Mouse (Mus musculus): ENCODE measurements around the gene Mmd. TPM values are rescaled to one million over a fixed set of nuclear protein-coding genes. Genes with fewer than 3 reads are reported as not detected.

The Mmd gene
- polyA plus RNA-seq, 1 experiment from 2014 or later: 21.3 TPM

- 39% methylated on average over 2 of the region's 2 CpGs for WGBS
- Histone ChIP-seq H3K9ac (ENCODE audit: low read length) (no peak overlapping the region), H3K36me3 (ENCODE audit: control insufficient read depth, insufficient read depth, low read length) (no peaks in the 10 kb centered on the region), H3K4me1 (replicated peaks; ENCODE audit: control insufficient read depth, insufficient read depth) (no peaks in the 10 kb centered on the region), H3K27me3 (ENCODE audit: control insufficient read depth, insufficient read depth, low read length) (no peaks in the 10 kb centered on the region), H3K4me2 (replicated peaks; ENCODE audit: low read depth) (peak overlapping the region; percentile 25), H3K27ac (replicated peaks) (no peak overlapping the region), H3K4me3 (ENCODE audit: low read depth, low read length) (no peak overlapping the region), H3K9me3 (ENCODE audit: control insufficient read depth, low read length) (no peaks in the 10 kb centered on the region)
- TF ChIP-seq EP300 (optimal IDR thresholded peaks at IDR 0.05): no peak
- no peak for TF ChIP-seq CTCF (IDR thresholded peaks at IDR 0.05; ENCODE audit: low read depth)
- ATAC-seq (ENCODE audit: low FRiP score, low TSS enrichment): no peak
- no peak for DNase-seq (ENCODE audit: low spot score)
These were observed 2.7 kb downstream of the Mmd start for GRCm38 (mm10) chr11:90251923-90252322.

GRCm38 (mm10) chr11:90252366-90252765 lies 3.1 kb downstream of the Mmd start:
- Histone ChIP-seq H3K4me1 (replicated peaks; ENCODE audit: control insufficient read depth, insufficient read depth) (0 out of 2 replicates have a peak, but pooled peaks cover under 1% of the 10 kb centered on the region), H3K4me3 (ENCODE audit: low read depth, low read length) (no peak overlapping the region)
- TF ChIP-seq EP300 (optimal IDR thresholded peaks at IDR 0.05): no peak
- TF ChIP-seq CTCF (IDR thresholded peaks at IDR 0.05; ENCODE audit: low read depth): no peak

GRCm38 (mm10) chr11:90254536-90254935 lies 5.3 kb downstream of the Mmd start:
- WGBS: 92% methylated on average over 3 of the region's 3 CpGs
- Histone ChIP-seq H3K9me3 (ENCODE audit: control insufficient read depth, low read length) (no peaks in the 10 kb centered on the region), H3K9ac (ENCODE audit: low read length) (no peak overlapping the region), H3K4me1 (replicated peaks; ENCODE audit: control insufficient read depth, insufficient read depth) (0 out of 2 replicates have a peak, but pooled peaks cover 3% of the 10 kb centered on the region), H3K4me3 (ENCODE audit: low read depth, low read length) (no peak overlapping the region), H3K4me2 (replicated peaks; ENCODE audit: low read depth) (no peak overlapping the region), H3K27ac (replicated peaks) (no peak overlapping the region), H3K27me3 (ENCODE audit: control insufficient read depth, insufficient read depth, low read length) (no peaks in the 10 kb centered on the region), H3K36me3 (ENCODE audit: control insufficient read depth, insufficient read depth, low read length) (no peaks in the 10 kb centered on the region)
- DNase-seq (ENCODE audit: low spot score): no peak
- ATAC-seq (ENCODE audit: low FRiP score, low TSS enrichment): no peak
- TF ChIP-seq CTCF (IDR thresholded peaks at IDR 0.05; ENCODE audit: low read depth) (no peak), EP300 (optimal IDR thresholded peaks at IDR 0.05) (no peak)

More at GRCm38 (mm10) chr11:90252366-90252765, 3.1 kb downstream of the Mmd start:
- H3K4me2 ChIP-seq (replicated peaks; ENCODE audit: low read depth): peak overlapping the region; percentile 25
- no peak overlapping the region for H3K9ac ChIP-seq (ENCODE audit: low read length)
- no peaks in the 10 kb centered on the region for H3K9me3 ChIP-seq (ENCODE audit: control insufficient read depth, low read length)
- ATAC-seq (ENCODE audit: low FRiP score, low TSS enrichment) (no peak), DNase-seq (ENCODE audit: low spot score) (no peak)
- H3K27ac ChIP-seq (replicated peaks): no peak overlapping the region
- 56% methylated on average over 8 of the region's 8 CpGs for WGBS
- H3K27me3 ChIP-seq (ENCODE audit: control insufficient read depth, insufficient read depth, low read length): no peaks in the 10 kb centered on the region
- no peaks in the 10 kb centered on the region for H3K36me3 ChIP-seq (ENCODE audit: control insufficient read depth, insufficient read depth, low read length)

- no peak overlapping the region for H3K4me2 ChIP-seq (replicated peaks; ENCODE audit: low read depth)
- no peak overlapping the region for H3K4me3 ChIP-seq (ENCODE audit: low read depth, low read length)
- H3K4me1 ChIP-seq (replicated peaks; ENCODE audit: control insufficient read depth, insufficient read depth): 0 out of 2 replicates have a peak, but pooled peaks cover 3% of the 10 kb centered on the region
- WGBS: 63% methylated on average over 6 of the region's 6 CpGs
- DNase-seq (ENCODE audit: low spot score) (peak; percentile 18), ATAC-seq (ENCODE audit: low FRiP score, low TSS enrichment) (peak; percentile 59; the same call in 1 of the 2 replicates)
- TF ChIP-seq CTCF (IDR thresholded peaks at IDR 0.05; ENCODE audit: low read depth) (no peak), EP300 (optimal IDR thresholded peaks at IDR 0.05) (no peak)
- peak overlapping the region; percentile 69 for H3K27ac ChIP-seq (replicated peaks)
- no peaks in the 10 kb centered on the region for H3K9me3 ChIP-seq (ENCODE audit: control insufficient read depth, low read length)
- H3K9ac ChIP-seq (ENCODE audit: low read length): no peak overlapping the region
- H3K27me3 ChIP-seq (ENCODE audit: control insufficient read depth, insufficient read depth, low read length): no peaks in the 10 kb centered on the region
- H3K36me3 ChIP-seq (ENCODE audit: control insufficient read depth, insufficient read depth, low read length): no peaks in the 10 kb centered on the region
These were observed 6.4 kb downstream of the Mmd start for GRCm38 (mm10) chr11:90255687-90256086.

GRCm38 (mm10) chr11:90256833-90257525 lies 7.7 kb downstream of the Mmd start:
- 41% methylated on average over 16 of the region's 16 CpGs for WGBS
- ATAC-seq (ENCODE audit: low FRiP score, low TSS enrichment): no peak

GRCm38 (mm10) chr11:90258321-90258927 lies 9.2 kb downstream of the Mmd start:
- Histone ChIP-seq H3K9ac (ENCODE audit: low read length) (no peak overlapping the region), H3K27ac (replicated peaks) (no peak overlapping the region), H3K36me3 (ENCODE audit: control insufficient read depth, insufficient read depth, low read length) (peaks cover 5% of the 10 kb centered on the region), H3K4me2 (replicated peaks; ENCODE audit: low read depth) (no peak overlapping the region), H3K4me1 (replicated peaks; ENCODE audit: control insufficient read depth, insufficient read depth) (0 out of 2 replicates have a peak, but pooled peaks cover 3% of the 10 kb centered on the region), H3K9me3 (ENCODE audit: control insufficient read depth, low read length) (no peaks in the 10 kb centered on the region), H3K27me3 (ENCODE audit: control insufficient read depth, insufficient read depth, low read length) (no peaks in the 10 kb centered on the region), H3K4me3 (ENCODE audit: low read depth, low read length) (no peak overlapping the region)
- ATAC-seq (ENCODE audit: low FRiP score, low TSS enrichment) (no peak), DNase-seq (ENCODE audit: low spot score) (no peak)
- TF ChIP-seq CTCF (IDR thresholded peaks at IDR 0.05; ENCODE audit: low read depth) (no peak), EP300 (optimal IDR thresholded peaks at IDR 0.05) (no peak)
- 65% methylated on average over 10 of the region's 10 CpGs for WGBS

More at GRCm38 (mm10) chr11:90256833-90257525, 7.7 kb downstream of the Mmd start:
- Histone ChIP-seq H3K4me1 (replicated peaks; ENCODE audit: control insufficient read depth, insufficient read depth) (0 out of 2 replicates have a peak, but pooled peaks cover 3% of the 10 kb centered on the region), H3K4me3 (ENCODE audit: low read depth, low read length) (no peak overlapping the region), H3K4me2 (replicated peaks; ENCODE audit: low read depth) (no peak overlapping the region; the same call in 1 of the 2 replicates), H3K9me3 (ENCODE audit: control insufficient read depth, low read length) (no peaks in the 10 kb centered on the region), H3K9ac (ENCODE audit: low read length) (no peak overlapping the region; the same call in 1 of the 2 replicates), H3K27ac (replicated peaks) (no peak overlapping the region; the same call in 1 of the 2 replicates), H3K36me3 (ENCODE audit: control insufficient read depth, insufficient read depth, low read length) (peaks cover 5% of the 10 kb centered on the region), H3K27me3 (ENCODE audit: control insufficient read depth, insufficient read depth, low read length) (no peaks in the 10 kb centered on the region)
- no peak for DNase-seq (ENCODE audit: low spot score)
- TF ChIP-seq CTCF (IDR thresholded peaks at IDR 0.05; ENCODE audit: low read depth) (no peak), EP300 (optimal IDR thresholded peaks at IDR 0.05) (no peak)

Measured in stomach, postnatal 0 days (tissue).